Mouse (Mus musculus) liver, postnatal 0 days (tissue): Measurements from ENCODE around the gene Uchl4. TPM values are rescaled to one million over a fixed set of nuclear protein-coding genes. Genes with fewer than 3 reads are reported as not detected.

Experiments
- ATAC-seq: fragments of 200-750 bp; cut with Nextera tagmentation; 2 replicates; pipeline ENCODE4 v1.8.0; 2017; ENCODE audit warnings: mild to moderate bottlenecking, moderate library complexity
- DNase-seq: peaks from one replicate; pipeline ENCODE4 v3.0.0-alpha.2; 2016
- H3K27ac ChIP-seq: fragments of 300-500 bp; sonication (generic); 2 replicates; pipeline ENCODE4 v1.5.1; 2014; ENCODE audit warnings: antibody characterized with exemption, moderate library complexity, mild to moderate bottlenecking, low read depth
- H3K27me3 ChIP-seq: fragments of 300-500 bp; sonication (generic); 2 replicates; pipeline ENCODE4 v1.6.1; 2014; ENCODE audit warnings: low read length, control low read depth, mixed read lengths; ENCODE audit not compliant: insufficient read depth
- H3K36me3 ChIP-seq: fragments of 300-500 bp; sonication (generic); replicated peaks from 2 replicates; pipeline ENCODE4 v1.6.1; 2014; ENCODE audit warnings: mild to moderate bottlenecking, control low read depth, low read length, moderate library complexity, mixed read lengths; ENCODE audit not compliant: insufficient read depth
- H3K4me1 ChIP-seq: fragments of 300-500 bp; sonication (generic); 2 replicates; pipeline ENCODE4 v1.6.1; 2014; ENCODE audit warnings: antibody characterized with exemption, mild to moderate bottlenecking, control low read depth; ENCODE audit not compliant: insufficient read depth
- H3K4me2 ChIP-seq: fragments of 300-500 bp; sonication (generic); 2 replicates; pipeline ENCODE4 v1.6.1; 2014; ENCODE audit warnings: low read depth, mild to moderate bottlenecking, low read length, moderate library complexity, mixed read lengths
- H3K4me3 ChIP-seq: fragments of 300-500 bp; sonication (generic); 2 replicates; pipeline ENCODE4 v1.5.1; 2014; ENCODE audit warnings: low read depth, low read length
- H3K9ac ChIP-seq: fragments of 300-500 bp; sonication (generic); replicated peaks from 2 replicates; pipeline ENCODE4 v1.6.1; 2014; ENCODE audit warnings: mild to moderate bottlenecking, moderate library complexity
- H3K9me3 ChIP-seq: fragments of 300-500 bp; sonication (generic); 2 replicates; pipeline ENCODE4 v1.6.1; 2016; ENCODE audit warnings: mild to moderate bottlenecking, control low read depth, low read length, mixed read lengths
- CTCF ChIP-seq: sonication (generic); IDR thresholded peaks from 2 replicates; pipeline ENCODE4 v1.5.1; 2016; ENCODE audit warnings: antibody characterized with exemption, low read depth
- EP300 ChIP-seq: IDR thresholded peaks from 2 replicates; pipeline ENCODE4 v1.6.1; 2016; ENCODE audit warnings: antibody characterized with exemption, low read depth, mild to moderate bottlenecking
- WGBS: fragments of 180-500 bp; shearing (Covaris S2); extraction: QIAGEN DNeasy Blood & Tissue Kit; methylation state at CpG from one replicate; pipeline ENCODE4 v1.1.7; 2014; ENCODE audit not compliant: insufficient replicate concordance; 5-methylcytosine and 5-hydroxymethylcytosine counted together
- polyA plus RNA-seq: library from polyadenylated mRNA; unstranded; fragments of >200 nt; fragmentation: Nextera tagmentation; extraction: Ambion mirVana; gene quantifications from 2 replicates; pipeline ENCODE4 v1.2.1, GENCODE M21; 2015

The Uchl4 gene
- polyA plus RNA-seq, 1 experiment from 2014 or later: 0.61 TPM

GRCm38 (mm10) chr9:64217887-64218286 is 17.1 kb upstream of the Uchl4 start:
- Histone ChIP-seq H3K4me2 (no peak overlapping the region), H3K4me3 (no peak overlapping the region), H3K27ac (no peak overlapping the region), H3K27me3 (no peaks in the 10 kb centered on the region), H3K9me3 (no peaks in the 10 kb centered on the region), H3K9ac (no peak overlapping the region), H3K4me1 (peaks cover 20% of the 10 kb centered on the region), H3K36me3 (peaks cover 10% of the 10 kb centered on the region; the same call in 1 of the 2 replicates)
- DNase-seq (no peak), ATAC-seq (no peak)
- TF ChIP-seq EP300: no peak
- no peak for TF ChIP-seq CTCF

GRCm38 (mm10) chr9:64219305-64219704 is 15.7 kb upstream of the Uchl4 start:
- H3K9me3 ChIP-seq: no peaks in the 10 kb centered on the region
- no peak overlapping the region for H3K9ac ChIP-seq
- no peak overlapping the region for H3K27ac ChIP-seq
- H3K4me3 ChIP-seq: no peak overlapping the region
- no peak overlapping the region for H3K4me2 ChIP-seq
- H3K27me3 ChIP-seq: no peaks in the 10 kb centered on the region
- peaks cover 20% of the 10 kb centered on the region for H3K4me1 ChIP-seq
- 0 out of 2 replicates have a peak, but pooled peaks cover 2% of the 10 kb centered on the region for H3K36me3 ChIP-seq
- DNase-seq: no peak
- TF ChIP-seq EP300: no peak
- no peak for TF ChIP-seq CTCF
- no peak for ATAC-seq
- 90% methylated on average over 1 of the region's 1 CpGs for WGBS

DNA sequence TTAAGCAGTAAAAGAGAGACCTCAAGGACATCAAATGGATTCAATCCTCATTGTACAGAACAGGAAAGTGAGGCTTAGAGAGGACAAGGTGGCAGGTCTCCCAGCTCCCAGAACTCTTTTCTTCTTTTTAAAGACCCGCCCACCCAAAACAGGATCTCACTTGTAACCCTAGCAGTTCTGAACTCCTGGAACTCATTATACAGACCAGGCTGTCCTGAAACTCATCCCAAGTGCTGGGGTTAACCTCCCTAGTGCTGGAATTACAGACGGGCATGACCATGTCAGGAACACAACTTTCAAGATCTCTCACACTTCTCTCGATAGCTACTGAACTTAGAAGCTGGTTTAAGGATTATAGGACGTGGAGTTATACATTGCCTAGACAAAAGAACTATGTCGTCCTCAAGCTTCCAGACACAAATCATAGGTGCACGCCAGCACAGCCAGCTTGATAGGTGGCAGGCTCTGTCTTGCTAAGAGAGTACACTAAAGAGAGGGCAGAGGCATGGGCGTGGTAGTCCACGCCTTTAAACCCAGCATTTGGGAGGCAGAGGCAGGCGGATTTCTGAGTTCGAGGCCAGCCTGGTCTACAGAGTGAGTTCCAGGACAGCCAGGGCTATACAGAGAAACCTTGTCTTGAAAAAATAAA is 15.1 kb upstream of the Uchl4 start:
- Histone ChIP-seq H3K36me3 (no peaks in the 10 kb centered on the region), H3K27ac (no peak overlapping the region), H3K4me3 (no peak overlapping the region), H3K9me3 (no peaks in the 10 kb centered on the region), H3K27me3 (no peaks in the 10 kb centered on the region), H3K4me1 (peaks cover 22% of the 10 kb centered on the region), H3K4me2 (no peak overlapping the region), H3K9ac (no peak overlapping the region)
- WGBS: 81% methylated on average over 10 of the region's 10 CpGs
- DNase-seq (no peak), ATAC-seq (no peak)
- TF ChIP-seq EP300 (no peak), CTCF (no peak)

DNA sequence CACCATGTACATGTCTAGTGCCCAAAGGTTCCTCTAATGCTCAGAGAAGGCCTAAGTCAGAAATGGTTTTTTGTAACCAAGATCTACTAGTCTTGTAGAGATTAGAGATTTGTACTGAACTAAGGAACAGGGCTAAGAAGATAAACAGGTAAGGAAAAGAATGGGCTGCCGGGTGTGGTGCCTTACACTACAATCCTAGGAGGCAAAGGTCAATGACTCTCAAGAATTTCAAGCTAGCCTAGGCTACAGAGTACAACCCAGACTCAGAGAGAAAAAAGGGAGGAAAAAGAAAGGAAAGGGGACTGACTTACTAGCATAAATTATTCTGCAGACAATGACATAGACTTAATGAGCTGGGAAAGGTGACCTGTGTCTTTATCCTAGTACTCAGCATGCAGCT is 14.4 kb upstream of the Uchl4 start:
- Histone ChIP-seq H3K27ac (no peak overlapping the region), H3K4me2 (no peak overlapping the region), H3K27me3 (no peaks in the 10 kb centered on the region), H3K36me3 (no peaks in the 10 kb centered on the region), H3K4me1 (peaks cover 24% of the 10 kb centered on the region), H3K9ac (no peak overlapping the region), H3K9me3 (no peaks in the 10 kb centered on the region), H3K4me3 (no peak overlapping the region)
- TF ChIP-seq CTCF: no peak
- no peak for TF ChIP-seq EP300
- 63% methylated on average over 1 of the region's 1 CpGs for WGBS
- no peak for DNase-seq
- ATAC-seq: no peak

DNA sequence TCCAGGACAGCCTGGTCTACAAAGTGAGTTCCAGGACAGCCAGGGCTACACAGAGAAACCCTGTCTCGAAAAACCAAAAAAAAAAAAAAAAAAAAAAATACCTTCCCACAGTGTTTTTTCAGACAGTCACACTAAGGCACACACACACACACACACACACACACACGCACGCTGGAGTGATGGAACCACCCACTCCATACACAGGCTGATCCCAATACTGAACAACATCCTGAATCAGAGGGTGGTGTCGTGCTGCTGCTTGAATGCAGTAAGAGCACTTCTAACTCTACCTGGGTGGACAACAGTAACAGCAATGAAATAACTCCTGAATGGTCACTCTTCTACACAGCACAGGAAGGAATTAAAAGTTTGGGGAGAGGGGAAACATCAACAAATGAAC is 13.5 kb upstream of the Uchl4 start:
- H3K4me1 ChIP-seq: peaks cover 26% of the 10 kb centered on the region
- H3K27ac ChIP-seq: no peak overlapping the region
- no peak for DNase-seq
- WGBS: 72% methylated on average over 4 of the region's 4 CpGs
- H3K9ac ChIP-seq: no peak overlapping the region
- no peaks in the 10 kb centered on the region for H3K9me3 ChIP-seq
- ATAC-seq: no peak
- no peaks in the 10 kb centered on the region for H3K27me3 ChIP-seq
- H3K4me3 ChIP-seq: no peak overlapping the region
- H3K36me3 ChIP-seq: no peaks in the 10 kb centered on the region
- TF ChIP-seq EP300: no peak
- TF ChIP-seq CTCF: no peak
- H3K4me2 ChIP-seq: no peak overlapping the region

- H3K4me1 ChIP-seq: peaks cover 26% of the 10 kb centered on the region
Observed at GRCm38 (mm10) chr9:64222098-64222497, 12.9 kb upstream of the Uchl4 start.

DNA sequence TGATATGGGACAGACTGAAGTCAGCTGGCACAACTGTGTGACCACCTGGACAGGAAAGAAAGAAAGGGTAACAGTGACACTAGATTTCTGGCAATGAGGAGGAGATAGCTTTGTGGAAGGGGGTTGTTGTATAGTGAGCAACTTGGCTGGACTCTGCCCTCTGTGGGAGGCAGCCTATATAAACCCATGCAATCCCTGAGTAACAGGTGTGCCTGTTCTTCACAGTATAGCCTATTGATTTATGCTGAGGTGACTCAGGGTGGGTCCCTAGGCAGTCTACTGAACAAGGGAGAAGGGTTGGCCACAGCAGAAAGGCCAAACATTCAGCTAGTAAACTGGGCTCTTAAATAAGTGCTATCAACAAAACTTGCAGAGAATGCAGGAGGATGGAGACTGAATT is 9.2 kb upstream of the Uchl4 start:
- H3K4me1 ChIP-seq: peaks cover 25% of the 10 kb centered on the region
- no peaks in the 10 kb centered on the region for H3K27me3 ChIP-seq
- H3K4me3 ChIP-seq: no peak overlapping the region
- DNase-seq: no peak
- H3K36me3 ChIP-seq: no peaks in the 10 kb centered on the region
- TF ChIP-seq EP300 (no peak), CTCF (no peak)
- no peak overlapping the region for H3K27ac ChIP-seq
- H3K9ac ChIP-seq: no peak overlapping the region
- no peaks in the 10 kb centered on the region for H3K9me3 ChIP-seq
- no peak overlapping the region for H3K4me2 ChIP-seq
- ATAC-seq: peak; percentile 27; the same call in 1 of the 2 replicates

More at GRCm38 (mm10) chr9:64222098-64222497, 12.9 kb upstream of the Uchl4 start:
- Histone ChIP-seq H3K27ac (no peak overlapping the region), H3K27me3 (no peaks in the 10 kb centered on the region), H3K9me3 (no peaks in the 10 kb centered on the region), H3K4me2 (no peak overlapping the region), H3K9ac (no peak overlapping the region), H3K36me3 (no peaks in the 10 kb centered on the region), H3K4me3 (no peak overlapping the region)
- ATAC-seq: no peak
- 40% methylated on average over 2 of the region's 2 CpGs for WGBS
- DNase-seq: no peak
- TF ChIP-seq EP300 (no peak), CTCF (no peak)
